Mouse (Mus musculus): Measurements from ENCODE around the gene Ffar3. TPM values are rescaled to one million over a fixed set of nuclear protein-coding genes. Genes with fewer than 3 reads are reported as not detected.

The Ffar3 gene
- polyA plus RNA-seq (2015; fragmentation: Nextera tagmentation; extraction: Ambion mirVana), result not detected in 2 replicates

DNA sequence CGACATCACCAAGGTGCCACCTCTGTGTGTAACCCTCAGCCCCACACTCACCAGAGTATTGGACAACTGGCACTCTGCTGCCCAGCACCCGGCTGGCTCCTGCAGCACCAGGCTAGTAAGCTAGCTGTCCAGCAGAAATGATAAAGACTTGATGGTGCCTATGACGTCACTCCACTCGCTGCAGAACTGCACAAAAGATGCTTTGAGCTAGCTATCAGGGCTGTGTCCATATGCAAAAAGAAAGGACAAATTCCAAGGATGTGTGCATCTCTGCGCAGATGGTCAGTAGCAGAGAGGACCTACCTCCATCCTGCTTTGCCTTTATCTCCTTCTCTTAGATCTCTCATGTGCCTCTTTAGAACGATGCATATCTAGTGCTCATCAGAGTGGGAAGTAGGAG lies at the start of gene Ffar3:
Gene Ffar3, minus strand, starts transcription at position 101 of the 400 bp plus-strand sequence.
- 84% methylated on average over 6 of the region's 6 CpGs for WGBS
- no peak within 1 kb of the TSS for H3K27ac ChIP-seq (replicated peaks)
- H3K27me3 ChIP-seq, result peaks cover 10% of the 10 kb centered on the region
- no peak within 1 kb of the TSS for H3K4me3 ChIP-seq
- H3K36me3 ChIP-seq, result no peaks in the 10 kb centered on the region
- H3K4me1 ChIP-seq (replicated peaks), result no peaks in the 10 kb centered on the region
- ATAC-seq (ENCODE audit: low read depth), result no peak
- H3K9ac ChIP-seq, result no peak within 1 kb of the TSS
- H3K4me2 ChIP-seq, result no peak within 1 kb of the TSS
- H3K9me3 ChIP-seq, result no peaks in the 10 kb centered on the region

DNA sequence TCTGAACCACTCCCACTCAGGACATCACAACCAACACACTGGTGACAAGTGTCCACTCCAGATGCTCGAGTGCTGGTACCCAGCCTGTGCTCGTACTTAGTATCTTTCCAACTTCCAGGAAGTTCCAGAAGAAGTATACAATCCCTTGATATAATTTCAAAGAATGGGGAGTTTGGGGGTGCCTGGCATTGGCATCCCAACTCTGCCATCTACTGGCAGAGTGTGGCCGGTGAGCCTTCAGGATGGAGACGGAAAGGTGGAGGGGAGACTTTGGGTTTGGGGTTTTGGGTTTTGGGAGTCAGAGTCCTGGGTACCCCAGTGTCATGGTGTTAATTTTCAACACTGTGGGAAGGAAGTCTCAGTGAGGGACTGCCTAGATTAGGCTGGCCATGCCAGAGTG lies 48.1 kb upstream of the Ffar3 start:
- no peaks in the 10 kb centered on the region for H3K9me3 ChIP-seq
- no peak overlapping the region for H3K9ac ChIP-seq
- ATAC-seq (ENCODE audit: low read depth), result no peak
- H3K4me1 ChIP-seq (replicated peaks), result peaks cover 10% of the 10 kb centered on the region
- no peak overlapping the region for H3K4me3 ChIP-seq
- H3K4me2 ChIP-seq, result no peak overlapping the region
- no peak overlapping the region for H3K27ac ChIP-seq (replicated peaks)
- H3K36me3 ChIP-seq, result no peaks in the 10 kb centered on the region
- peaks cover 4% of the 10 kb centered on the region; the same call in 1 of the 2 replicates for H3K27me3 ChIP-seq
- 56% methylated on average over 4 of the region's 4 CpGs for WGBS

DNA sequence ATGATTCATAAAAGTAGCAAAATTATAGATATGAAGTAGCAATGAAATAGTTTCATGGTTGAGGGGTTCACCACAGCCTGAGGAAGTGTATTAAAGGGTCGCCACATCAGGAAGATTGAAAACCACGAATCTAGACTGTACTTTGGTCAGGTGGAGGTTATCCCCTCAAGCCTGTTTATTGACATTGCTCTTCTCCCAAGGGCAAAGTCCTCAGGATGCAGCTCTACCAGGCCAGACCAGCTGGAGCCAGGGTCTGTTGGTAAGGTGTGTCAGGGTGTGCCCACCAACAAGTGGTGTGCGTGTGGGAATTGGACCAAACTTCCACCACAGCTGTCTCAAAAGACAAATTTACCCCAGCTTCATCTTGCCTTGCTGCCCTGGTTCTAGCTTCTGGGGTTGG lies 39.2 kb upstream of the Ffar3 start:
- Histone ChIP-seq H3K36me3 (no peaks in the 10 kb centered on the region), H3K4me1 (replicated peaks) (no peaks in the 10 kb centered on the region), H3K4me2 (no peak overlapping the region), H3K27ac (replicated peaks) (no peak overlapping the region), H3K4me3 (no peak overlapping the region), H3K27me3 (no peaks in the 10 kb centered on the region), H3K9me3 (no peaks in the 10 kb centered on the region), H3K9ac (no peak overlapping the region)
- no peak for ATAC-seq (ENCODE audit: low read depth)
- WGBS, result 94% methylated on average over 3 of the region's 3 CpGs

DNA sequence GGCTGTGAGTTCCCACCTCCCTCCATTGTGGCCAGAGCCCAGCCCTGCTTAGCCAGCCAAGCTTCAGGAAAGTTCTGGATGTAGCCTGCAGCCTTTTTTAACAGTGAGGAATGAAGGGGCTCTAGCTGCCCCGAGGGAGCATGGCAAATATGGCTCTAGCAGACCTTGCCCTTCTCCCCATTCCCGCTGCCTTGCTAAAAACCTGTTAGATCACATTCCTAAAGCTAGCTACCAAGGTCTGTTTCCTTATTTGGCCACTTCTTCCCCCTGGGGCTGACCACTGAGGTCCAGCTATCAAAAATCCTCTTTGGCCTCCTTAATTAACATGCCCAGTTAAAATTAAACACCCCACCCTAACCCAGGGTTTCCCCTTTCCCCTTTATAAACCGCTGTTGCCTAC lies 36.5 kb upstream of the Ffar3 start:
- 67% methylated on average over 3 of the region's 3 CpGs for WGBS
- Histone ChIP-seq H3K4me3 (no peak overlapping the region), H3K27ac (replicated peaks) (no peak overlapping the region), H3K9me3 (no peaks in the 10 kb centered on the region), H3K27me3 (no peaks in the 10 kb centered on the region), H3K9ac (no peak overlapping the region), H3K4me1 (replicated peaks) (no peaks in the 10 kb centered on the region), H3K36me3 (no peaks in the 10 kb centered on the region), H3K4me2 (no peak overlapping the region)
- ATAC-seq (ENCODE audit: low read depth), result no peak

DNA sequence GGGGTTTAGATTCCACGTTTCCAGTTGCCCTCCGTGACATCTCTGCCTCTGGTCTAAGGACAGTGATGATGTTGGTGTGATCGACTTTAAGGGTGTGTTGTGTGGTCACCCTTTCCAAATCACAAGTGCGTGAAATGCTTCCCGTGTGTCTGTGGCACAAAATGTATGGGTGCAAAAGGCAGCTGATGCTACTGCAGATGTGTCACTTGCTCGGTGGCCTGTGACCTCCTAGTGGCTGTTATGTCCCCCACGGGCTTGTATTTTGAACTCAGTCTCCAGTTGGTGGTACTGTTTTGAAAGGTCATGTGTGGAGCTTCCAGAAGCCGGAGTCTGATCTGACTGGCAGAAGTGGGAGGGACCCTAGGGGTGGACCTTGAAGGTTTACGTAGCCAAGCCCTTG lies 35.8 kb upstream of the Ffar3 start:
- no peak overlapping the region for H3K27ac ChIP-seq (replicated peaks)

DNA sequence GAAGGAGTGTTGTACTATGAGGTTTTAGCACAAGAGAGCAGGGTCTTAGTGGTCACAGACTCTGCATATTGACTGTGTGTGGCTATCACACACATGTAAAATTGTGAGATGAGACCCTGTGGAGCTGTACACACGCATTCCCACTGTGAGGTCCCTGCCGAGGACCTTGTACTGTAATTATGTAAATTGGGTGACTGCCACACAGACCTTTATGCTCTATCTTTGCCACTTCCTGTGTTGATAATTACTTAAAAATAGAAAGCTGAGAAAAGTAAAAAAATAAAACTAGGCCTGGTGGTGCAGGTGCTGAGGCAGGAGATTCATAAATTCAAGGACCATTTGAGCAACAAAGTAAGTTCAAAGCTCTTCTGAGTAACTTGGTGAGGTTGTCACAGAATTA lies 34.7 kb upstream of the Ffar3 start:
- Histone ChIP-seq H3K4me2 (no peak overlapping the region), H3K27ac (replicated peaks) (no peak overlapping the region), H3K4me1 (replicated peaks) (no peaks in the 10 kb centered on the region), H3K27me3 (no peaks in the 10 kb centered on the region), H3K4me3 (no peak overlapping the region), H3K9me3 (no peaks in the 10 kb centered on the region), H3K9ac (no peak overlapping the region), H3K36me3 (no peaks in the 10 kb centered on the region)
- WGBS, result 71% methylated on average over 2 of the region's 2 CpGs
- ATAC-seq (ENCODE audit: low read depth), result no peak

More for the DNA sequence above, 35.8 kb upstream of the Ffar3 start:
- no peaks in the 10 kb centered on the region for H3K4me1 ChIP-seq (replicated peaks)
- no peak overlapping the region for H3K9ac ChIP-seq
- no peaks in the 10 kb centered on the region for H3K27me3 ChIP-seq
- 82% methylated on average over 9 of the region's 9 CpGs for whole genome bisulfite sequencing
- H3K4me3 ChIP-seq, result no peak overlapping the region
- no peak for ATAC-seq (ENCODE audit: low read depth)
- no peak overlapping the region for H3K4me2 ChIP-seq
- H3K36me3 ChIP-seq, result no peaks in the 10 kb centered on the region
- H3K9me3 ChIP-seq, result no peaks in the 10 kb centered on the region

DNA sequence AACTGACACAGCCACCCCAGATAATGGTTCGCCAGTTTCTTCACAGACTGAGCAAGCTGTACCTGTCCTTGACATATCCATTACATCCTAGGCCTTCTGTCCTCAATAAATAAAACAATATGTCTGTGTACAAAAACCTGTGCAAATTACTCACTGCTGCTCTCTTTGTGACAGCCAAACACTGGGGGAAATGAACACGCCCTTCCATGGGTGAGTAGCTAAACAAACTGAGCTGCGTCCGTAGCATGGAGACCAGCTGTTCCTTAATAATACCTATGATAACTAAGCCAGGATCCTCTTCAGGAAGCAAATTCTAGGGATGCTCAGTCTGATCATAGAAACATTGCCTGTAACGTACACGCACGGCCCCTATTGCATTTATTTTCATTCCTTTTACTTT lies 32.8 kb upstream of the Ffar3 start:
- no peaks in the 10 kb centered on the region for H3K9me3 ChIP-seq
- no peak overlapping the region for H3K4me2 ChIP-seq
- no peaks in the 10 kb centered on the region for H3K27me3 ChIP-seq
- H3K36me3 ChIP-seq, result no peaks in the 10 kb centered on the region
- no peak overlapping the region for H3K27ac ChIP-seq (replicated peaks)
- ATAC-seq (ENCODE audit: low read depth), result no peak
- no peaks in the 10 kb centered on the region for H3K4me1 ChIP-seq (replicated peaks)
- H3K9ac ChIP-seq, result no peak overlapping the region
- H3K4me3 ChIP-seq, result no peak overlapping the region
- 86% methylated on average over 7 of the region's 7 CpGs for WGBS

DNA sequence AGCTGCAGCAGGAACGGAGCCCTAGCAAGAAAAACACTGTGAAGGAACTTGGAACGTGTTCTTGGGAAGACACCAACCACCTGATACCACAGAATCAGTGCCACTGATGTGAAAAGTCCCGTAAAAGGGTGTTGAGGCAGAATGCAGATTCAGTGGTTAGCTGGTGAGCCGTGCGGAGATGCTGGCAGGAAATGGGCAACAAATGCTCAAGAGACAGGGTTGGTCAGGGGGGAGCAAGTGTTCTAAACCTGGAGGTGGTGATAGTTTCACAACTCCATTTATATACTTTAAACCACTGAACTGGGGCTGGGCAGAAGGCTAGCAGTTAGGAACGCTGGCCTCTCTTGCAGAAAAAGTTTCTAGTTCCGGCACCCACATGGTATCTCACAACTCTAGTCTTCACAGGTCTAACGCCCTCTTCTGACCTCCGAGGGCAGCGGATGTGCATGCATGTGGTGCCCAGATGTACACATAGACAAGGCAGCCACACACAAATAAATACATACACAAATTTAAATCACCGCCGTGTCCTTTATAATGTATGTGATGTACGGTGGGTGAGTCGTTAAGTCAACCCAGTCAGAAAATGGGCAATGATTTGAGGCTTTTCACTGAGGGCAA lies 31.7 kb upstream of the Ffar3 start:
- Histone ChIP-seq H3K9me3 (no peaks in the 10 kb centered on the region), H3K27me3 (no peaks in the 10 kb centered on the region), H3K4me2 (no peak overlapping the region), H3K4me3 (no peak overlapping the region), H3K36me3 (no peaks in the 10 kb centered on the region), H3K4me1 (replicated peaks) (no peaks in the 10 kb centered on the region), H3K9ac (no peak overlapping the region), H3K27ac (replicated peaks) (no peak overlapping the region)
- WGBS, result 84% methylated on average over 14 of the region's 14 CpGs
- no peak for ATAC-seq (ENCODE audit: low read depth)

DNA sequence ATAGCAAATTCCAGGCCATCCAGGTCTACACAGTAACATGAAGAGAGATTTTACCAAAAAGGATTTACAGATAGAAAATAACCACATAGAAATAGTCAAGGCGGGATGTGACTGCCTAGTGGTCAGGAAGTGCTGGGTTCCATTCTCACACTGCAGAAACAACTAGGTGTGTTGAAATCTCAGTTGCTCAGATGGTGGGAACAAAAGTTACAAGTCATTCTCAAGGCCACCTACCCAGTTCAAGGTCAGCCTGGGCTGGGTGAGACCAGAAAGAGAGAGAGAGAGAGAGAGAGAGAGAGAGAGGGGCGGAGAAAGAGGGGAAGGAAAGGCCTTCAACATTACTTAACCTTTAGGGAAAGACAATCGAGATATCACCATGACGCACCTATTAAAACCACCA lies 30.9 kb upstream of the Ffar3 start:
- Histone ChIP-seq H3K27me3 (no peaks in the 10 kb centered on the region), H3K27ac (replicated peaks) (no peak overlapping the region), H3K4me1 (replicated peaks) (no peaks in the 10 kb centered on the region), H3K36me3 (no peaks in the 10 kb centered on the region), H3K9ac (no peak overlapping the region), H3K4me2 (no peak overlapping the region), H3K4me3 (no peak overlapping the region), H3K9me3 (no peaks in the 10 kb centered on the region)
- ATAC-seq (ENCODE audit: low read depth), result no peak
- 90% methylated on average over 4 of the region's 4 CpGs for WGBS

DNA sequence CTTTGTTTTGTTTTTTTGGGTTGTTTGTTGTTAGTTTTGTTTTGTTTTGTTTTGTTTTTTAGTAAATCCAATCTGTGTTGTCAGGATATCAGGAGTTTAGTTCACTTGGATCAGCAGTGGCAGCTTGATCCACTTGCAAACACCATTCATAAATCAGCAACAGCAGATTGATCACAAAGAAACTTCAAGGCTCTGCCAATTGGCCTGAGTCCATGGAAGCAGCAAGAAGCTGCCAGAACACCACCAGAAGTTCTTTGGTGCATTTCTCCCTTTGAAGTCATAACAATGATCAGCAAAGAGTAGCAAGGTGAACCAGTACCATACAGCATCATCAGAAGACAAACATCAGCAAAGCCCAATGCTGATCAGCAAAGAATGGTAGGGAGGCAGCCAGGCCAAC lies 28.1 kb upstream of the Ffar3 start:
- Histone ChIP-seq H3K36me3 (no peaks in the 10 kb centered on the region), H3K4me3 (no peak overlapping the region), H3K4me1 (replicated peaks) (no peaks in the 10 kb centered on the region), H3K27ac (replicated peaks) (no peak overlapping the region), H3K27me3 (no peaks in the 10 kb centered on the region), H3K9ac (no peak overlapping the region), H3K9me3 (no peaks in the 10 kb centered on the region), H3K4me2 (no peak overlapping the region)
- no peak for ATAC-seq (ENCODE audit: low read depth)

DNA sequence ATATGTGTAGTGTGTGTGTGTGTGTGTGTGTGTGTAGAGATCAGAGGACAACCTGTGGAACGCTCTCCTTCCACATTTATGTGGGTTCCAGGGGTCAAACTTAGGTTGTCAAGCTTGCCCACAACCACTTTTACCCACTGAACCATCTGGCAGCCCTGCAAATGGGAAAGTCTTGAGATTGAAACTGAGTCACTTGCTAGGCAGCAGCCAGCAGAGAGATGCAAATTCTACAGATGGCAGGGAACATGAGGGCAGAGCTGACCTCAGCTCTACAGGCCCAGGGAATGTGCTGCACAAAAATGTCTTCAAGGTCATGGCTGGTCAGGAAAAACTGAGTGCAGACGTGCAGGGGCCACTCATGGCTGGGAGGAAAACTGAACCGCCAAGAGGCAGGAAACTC lies 25.4 kb upstream of the Ffar3 start:
- Histone ChIP-seq H3K27me3 (no peaks in the 10 kb centered on the region), H3K9ac (no peak overlapping the region), H3K36me3 (no peaks in the 10 kb centered on the region), H3K4me1 (replicated peaks) (no peaks in the 10 kb centered on the region), H3K4me2 (no peak overlapping the region), H3K9me3 (no peaks in the 10 kb centered on the region), H3K27ac (replicated peaks) (no peak overlapping the region), H3K4me3 (no peak overlapping the region)
- WGBS, result 94% methylated on average over 3 of the region's 3 CpGs
- no peak for ATAC-seq (ENCODE audit: low read depth)

DNA sequence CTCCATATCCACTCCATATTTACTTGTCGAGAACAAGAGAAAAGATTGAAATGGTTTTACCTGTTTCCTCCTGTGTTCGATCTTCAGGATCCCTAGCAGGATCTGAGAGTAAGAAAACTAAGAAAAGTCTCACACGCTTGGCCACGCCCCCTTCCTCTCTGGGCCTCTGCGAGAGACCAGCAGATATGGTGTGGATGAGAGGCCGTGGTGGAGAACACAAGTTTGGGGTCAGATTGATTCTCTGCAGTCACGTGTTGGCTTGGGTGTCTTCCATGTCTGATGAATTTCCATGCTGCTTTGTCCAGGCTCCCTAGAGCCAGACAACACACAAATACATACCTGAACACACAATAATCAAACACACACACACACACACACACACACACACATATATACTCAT lies 24.2 kb upstream of the Ffar3 start, which contains the start of gene Cd22:
Gene Cd22, minus strand, starts transcription at position 167 of the 400 bp plus-strand sequence.
- Histone ChIP-seq H3K4me2 (no peak within 1 kb of the TSS), H3K27me3 (no peaks in the 10 kb centered on the region), H3K36me3 (no peaks in the 10 kb centered on the region), H3K27ac (replicated peaks) (no peak within 1 kb of the TSS), H3K9ac (no peak within 1 kb of the TSS), H3K4me3 (no peak within 1 kb of the TSS), H3K4me1 (replicated peaks) (no peaks in the 10 kb centered on the region), H3K9me3 (no peaks in the 10 kb centered on the region)
- no peak for ATAC-seq (ENCODE audit: low read depth)
- 78% methylated on average over 7 of the region's 7 CpGs for WGBS

DNA sequence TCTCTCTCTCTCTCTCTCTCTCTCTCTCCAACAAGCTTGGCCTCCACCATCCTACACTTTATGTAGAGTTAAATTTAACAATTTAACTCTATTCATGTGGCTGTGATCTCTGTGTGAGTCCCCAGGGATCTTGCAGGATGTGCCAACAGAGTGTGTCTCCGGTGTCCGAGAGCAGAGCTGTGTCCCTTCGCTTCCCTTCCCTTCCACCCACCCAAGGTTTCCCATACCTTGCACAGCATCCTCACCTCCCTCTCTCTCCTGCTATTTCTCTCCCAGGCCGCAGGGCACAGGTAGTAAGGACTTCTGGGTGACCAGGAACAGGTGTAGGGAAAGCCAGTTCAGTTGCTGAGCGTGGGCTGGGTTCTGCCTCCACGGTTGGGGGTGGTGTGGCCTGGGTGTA lies 23.0 kb upstream of the Ffar3 start:
- Histone ChIP-seq H3K4me2 (no peak overlapping the region), H3K36me3 (no peaks in the 10 kb centered on the region), H3K9ac (no peak overlapping the region), H3K4me3 (no peak overlapping the region), H3K9me3 (no peaks in the 10 kb centered on the region), H3K4me1 (replicated peaks) (no peaks in the 10 kb centered on the region), H3K27ac (replicated peaks) (no peak overlapping the region), H3K27me3 (no peaks in the 10 kb centered on the region)
- no peak for ATAC-seq (ENCODE audit: low read depth)
- 75% methylated on average over 6 of the region's 6 CpGs for WGBS

Measured in neural tube, embryonic 13.5 days (tissue).